Mouse (Mus musculus) cerebellum, postnatal 4 days (tissue): Measurements from ENCODE around the gene Klc4.

Experiments used
- DNase-seq, 2 experiments: peaks; one replicate each; pipeline ENCODE4 v3.0.0; 2022; ENCODE audit warnings: low spot score in 2 of 2, mixed read lengths in 1 of 2

Klc4 gene

DNA sequence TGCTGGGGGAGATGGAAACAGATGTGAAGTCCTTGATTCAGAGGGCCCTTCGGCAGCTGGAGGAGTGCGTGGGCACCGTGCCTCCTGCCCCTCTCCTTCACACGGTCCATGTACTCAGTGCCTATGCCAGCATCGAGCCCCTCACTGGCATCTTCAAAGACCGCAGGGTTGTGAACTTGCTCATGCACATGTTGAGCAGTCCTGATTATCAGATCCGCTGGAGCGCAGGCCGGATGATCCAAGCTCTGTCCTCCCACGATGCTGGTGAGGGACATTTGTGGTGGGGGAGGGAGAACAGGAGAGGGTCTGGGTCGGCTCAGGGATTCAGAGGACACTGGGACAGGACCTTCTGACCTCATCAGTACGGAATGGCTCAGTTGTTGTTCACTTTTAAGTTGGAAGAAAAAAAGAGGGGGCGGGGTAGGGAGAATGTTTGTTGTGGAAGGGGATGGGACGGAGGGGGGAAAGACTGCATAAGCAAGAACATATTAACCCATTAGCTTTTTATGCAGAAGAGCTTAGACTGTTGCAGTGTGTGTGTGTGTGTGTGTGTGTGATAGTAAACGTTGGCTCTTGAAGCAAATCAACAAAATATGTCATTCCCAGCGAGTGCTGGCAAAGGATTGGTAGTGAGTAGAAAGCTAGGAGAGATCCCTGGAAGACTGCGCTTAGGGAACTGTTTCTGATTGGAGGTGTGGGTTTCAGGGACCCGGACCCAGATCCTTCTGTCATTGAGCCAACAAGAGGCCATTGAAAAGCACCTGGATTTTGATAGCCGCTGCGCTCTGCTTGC is 6.1 kb upstream of the Klc4 start:
- DNase-seq, result no peak

DNA sequence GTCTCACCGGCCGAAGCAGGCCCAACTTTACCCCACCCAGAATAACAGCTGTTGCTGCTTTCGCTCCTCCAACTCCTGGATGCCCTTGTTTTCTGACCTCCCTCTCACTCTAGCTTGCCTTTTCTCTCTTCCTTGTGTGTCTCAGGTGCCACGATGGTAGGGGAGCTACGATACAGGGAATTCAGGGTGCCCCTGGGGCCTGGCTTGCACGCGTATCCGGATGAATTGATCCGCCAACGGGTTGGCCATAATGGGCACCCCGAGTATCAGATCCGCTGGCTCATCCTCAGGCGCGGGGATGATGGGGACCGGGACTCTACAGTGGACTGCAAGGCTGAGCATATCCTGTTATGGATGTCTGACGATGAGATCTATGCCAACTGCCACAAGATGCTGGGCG is 5.5 kb upstream of the Klc4 start:
- DNase-seq, result no peak

DNA sequence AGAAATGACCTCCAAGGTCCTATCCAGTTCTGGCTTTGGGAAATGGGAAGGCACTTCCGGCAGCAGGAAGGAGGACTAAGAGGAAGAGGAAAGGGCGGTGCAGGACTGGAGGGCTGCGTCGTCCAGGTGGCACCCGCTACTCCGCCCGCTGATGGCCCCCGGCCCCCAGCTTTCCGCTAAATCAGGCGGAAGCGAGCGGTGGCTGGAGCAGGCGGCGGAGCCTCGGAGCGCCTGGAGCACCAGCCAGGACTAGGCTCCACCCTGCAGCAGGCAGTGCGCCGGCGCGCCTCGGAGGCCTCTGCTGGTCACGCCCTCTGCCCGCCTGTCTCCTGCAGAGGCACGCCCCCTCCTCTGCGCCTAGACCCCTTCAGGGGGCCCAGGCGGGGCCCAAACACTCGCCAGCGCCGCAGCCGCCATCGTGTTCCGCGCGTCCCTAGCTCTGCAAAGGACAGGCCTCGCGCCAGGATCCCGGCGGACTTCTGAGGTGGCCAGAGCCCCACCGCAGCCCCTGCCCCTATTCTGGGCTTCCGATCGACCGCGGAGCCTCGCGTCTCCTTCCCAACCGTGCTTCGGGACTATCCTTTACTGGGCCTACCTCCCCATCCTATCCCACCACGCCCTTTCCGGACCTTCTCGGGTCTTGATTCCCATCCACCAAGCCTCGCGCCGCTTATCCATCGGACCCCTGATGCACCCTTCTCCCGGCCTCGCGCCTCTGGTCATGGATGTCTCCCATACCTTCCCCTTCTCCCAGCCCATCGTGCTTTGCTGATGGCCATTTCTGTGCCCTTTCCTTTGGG is 4.6 kb upstream of the Klc4 start, which contains the start of gene Cul7:
Gene Cul7 (plus strand): TSS at position 106 of the 800 bp plus-strand sequence.
- peak; percentile 85 to 95 for DNase-seq

- no peak for DNase-seq
These were observed 4.0 kb upstream of the Klc4 start for GRCm38 (mm10) chr17:46649811-46650210.

GRCm38 (mm10) chr17:46648436-46648835 is 2.6 kb upstream of the Klc4 start:
- DNase-seq, result no peak

- no peak for DNase-seq
These were observed 1.5 kb upstream of the Klc4 start for GRCm38 (mm10) chr17:46647279-46647678.

GRCm38 (mm10) chr17:46646322-46646662 is 470 bp upstream of the Klc4 start:
- DNase-seq, result no peak

- no peak for DNase-seq
These were observed 826 bp downstream of the Klc4 start for GRCm38 (mm10) chr17:46644916-46645475.

DNA sequence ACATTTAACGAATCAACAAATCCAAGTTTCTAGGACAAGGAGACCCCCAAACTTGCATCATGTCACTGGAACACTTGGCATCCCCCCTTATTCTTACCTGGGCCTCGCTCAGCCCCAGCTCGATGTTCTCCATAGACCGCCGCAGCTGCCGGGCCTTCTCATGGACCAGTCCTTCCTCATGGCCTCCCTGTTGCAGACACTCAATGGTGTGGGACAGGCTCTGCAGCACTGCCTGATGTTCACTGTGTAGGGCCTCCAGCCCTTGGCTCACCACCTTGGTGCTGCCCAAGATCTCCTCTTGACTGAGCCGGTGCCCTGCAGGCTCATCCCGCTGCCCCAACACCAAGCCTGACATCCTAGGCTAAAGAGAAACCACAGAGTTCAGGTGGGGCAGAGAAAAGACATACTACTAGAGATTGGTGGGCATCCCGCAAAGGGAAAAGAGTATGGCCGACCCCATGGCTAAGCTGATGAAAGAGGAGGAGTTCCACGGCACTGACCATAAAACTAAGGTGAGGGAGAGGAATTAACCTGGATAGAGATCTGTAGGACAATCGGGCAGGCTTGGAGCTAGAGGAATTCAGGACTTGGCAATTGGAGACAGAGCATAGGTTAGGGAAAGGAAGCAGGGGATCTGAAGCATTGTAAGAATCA is 1.5 kb downstream of the Klc4 start:
- no peak for DNase-seq

DNA sequence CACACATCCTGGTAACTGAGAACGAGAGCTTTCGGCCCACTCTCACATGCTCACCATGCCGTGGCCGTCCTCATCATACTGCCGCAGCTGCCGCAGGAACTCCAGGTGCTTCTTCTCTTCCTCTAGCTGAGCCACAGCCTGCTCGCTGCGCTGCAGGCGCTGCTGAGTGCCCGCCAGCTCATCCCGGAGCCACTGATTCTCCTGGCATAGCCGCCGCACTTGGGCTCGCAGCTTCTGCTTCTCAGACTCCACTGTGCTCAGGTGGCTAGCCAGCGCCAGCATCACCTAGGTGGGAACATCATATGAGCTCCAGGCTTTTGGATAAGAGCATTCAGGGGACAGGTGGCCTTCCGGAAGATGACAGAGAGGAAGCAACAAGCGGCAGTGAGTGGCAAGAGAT is 3.8 kb downstream of the Klc4 start:
- DNase-seq, result no peak

- DNase-seq, result no peak
These were observed 5.9 kb downstream of the Klc4 start for GRCm38 (mm10) chr17:46639929-46640328.

GRCm38 (mm10) chr17:46636831-46637523 is 8.8 kb downstream of the Klc4 start:
- peak in 1 of 2 experiments; percentile 73 for DNase-seq

- DNase-seq, result peak in 1 of 2 experiments; percentile 32
These were observed 16.0 kb downstream of the Klc4 start for GRCm38 (mm10) chr17:46629685-46630441.

DNA sequence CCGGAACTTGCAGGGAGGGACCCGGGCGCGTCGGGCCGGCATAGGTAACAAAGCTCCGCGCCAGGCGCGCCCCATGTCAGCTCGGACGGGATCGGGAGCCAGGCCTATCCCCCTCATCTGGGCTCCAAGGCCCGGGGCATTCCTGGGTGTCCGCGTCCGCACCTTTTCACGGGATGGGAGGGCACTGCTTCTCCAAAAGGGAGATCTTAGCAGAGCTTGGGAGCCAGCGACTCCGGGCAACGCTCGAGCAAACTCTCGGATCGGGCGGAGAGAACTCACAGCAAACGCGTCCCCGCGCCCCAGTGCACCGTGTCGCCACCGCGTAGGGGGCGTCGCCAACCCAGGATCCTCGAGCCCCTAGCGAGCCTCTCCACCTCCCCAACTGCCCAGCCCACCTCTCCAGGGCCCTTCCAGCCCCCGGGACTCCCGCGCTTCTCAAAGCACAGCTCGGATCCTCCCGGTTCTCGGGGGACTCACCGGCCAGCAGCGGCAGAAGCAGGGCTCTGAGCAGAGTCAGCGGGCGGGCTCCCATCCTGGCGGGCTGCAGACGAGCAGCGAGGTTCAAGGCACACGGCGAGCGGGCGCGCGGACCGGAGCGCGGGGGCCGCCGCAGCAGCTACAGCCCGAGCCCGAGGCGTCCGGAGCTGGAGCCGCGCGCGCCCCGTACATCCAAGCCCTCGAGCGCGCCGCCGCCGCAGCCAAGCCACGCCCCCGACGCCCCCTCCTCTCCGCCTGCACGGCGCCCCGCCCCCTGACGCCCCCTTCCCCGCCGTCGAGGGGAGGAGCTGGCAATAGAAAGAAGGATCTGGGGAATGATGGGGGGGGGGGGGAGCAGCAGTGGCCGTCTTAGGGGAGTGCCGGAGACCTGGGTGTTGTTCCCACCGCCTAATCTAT is 16.8 kb downstream of the Klc4 start, which contains the start of gene Ptk7:
Gene Ptk7 (minus strand): TSS at position 714 of the 894 bp plus-strand sequence.
- peak; percentile 76 to 94 for DNase-seq

DNA sequence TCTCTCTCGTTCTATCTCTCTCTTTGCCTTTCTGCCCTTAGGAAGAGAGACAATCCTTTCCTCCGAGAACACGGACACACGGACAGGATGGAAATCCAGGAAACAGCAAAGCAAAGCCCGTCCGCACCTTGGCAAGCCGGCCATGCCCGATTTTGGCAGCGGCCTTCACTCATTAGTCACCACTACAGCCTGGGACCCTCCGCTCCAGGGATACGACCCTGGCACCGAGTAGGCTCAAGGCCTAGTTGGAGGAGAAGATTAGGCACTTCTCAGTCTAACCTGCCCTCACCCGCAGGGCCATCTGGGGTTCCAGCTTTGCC is 17.4 kb downstream of the Klc4 start:
- peak in 1 of 2 experiments; percentile 41 for DNase-seq

- DNase-seq, result no peak
These were observed 18.4 kb downstream of the Klc4 start for GRCm38 (mm10) chr17:46627409-46627808.

- no peak for DNase-seq
These were observed 21.2 kb downstream of the Klc4 start for GRCm38 (mm10) chr17:46624598-46624997.

DNA sequence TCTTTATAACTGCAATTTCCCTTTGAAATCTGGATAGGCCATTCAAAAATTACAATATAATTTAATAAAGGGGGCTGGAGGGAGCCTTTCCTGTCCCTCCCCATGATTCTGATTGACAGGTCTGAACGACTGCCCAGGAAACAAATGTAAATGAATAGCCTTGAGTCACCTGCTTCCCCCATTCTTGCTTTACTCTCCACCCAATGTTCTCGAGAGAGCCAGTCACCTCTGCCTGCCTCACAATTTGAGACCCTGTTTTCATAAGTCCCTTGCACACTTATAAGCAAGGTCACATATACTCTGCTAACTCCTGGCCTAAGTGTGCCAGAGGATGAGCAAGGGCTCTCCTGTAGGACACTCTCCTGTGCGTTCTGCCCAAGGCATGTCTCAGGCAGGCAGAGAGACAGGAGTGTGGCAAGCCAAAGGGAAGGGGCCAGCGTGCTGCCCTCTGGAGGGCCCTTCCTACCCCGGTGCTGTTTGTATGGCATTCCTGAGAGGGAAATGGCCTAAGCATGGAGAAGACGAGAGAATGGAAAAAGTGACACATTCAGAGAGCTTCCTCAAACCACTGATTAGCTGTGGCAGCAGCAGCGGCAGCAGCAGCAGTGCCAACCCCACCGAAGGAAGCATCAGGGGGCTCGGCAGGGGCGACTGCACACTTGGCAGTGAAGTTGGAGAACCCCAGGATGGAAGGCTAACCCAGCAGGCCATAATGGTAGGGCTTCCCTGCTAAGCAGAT is 21.8 kb downstream of the Klc4 start:
- DNase-seq, result no peak

DNA sequence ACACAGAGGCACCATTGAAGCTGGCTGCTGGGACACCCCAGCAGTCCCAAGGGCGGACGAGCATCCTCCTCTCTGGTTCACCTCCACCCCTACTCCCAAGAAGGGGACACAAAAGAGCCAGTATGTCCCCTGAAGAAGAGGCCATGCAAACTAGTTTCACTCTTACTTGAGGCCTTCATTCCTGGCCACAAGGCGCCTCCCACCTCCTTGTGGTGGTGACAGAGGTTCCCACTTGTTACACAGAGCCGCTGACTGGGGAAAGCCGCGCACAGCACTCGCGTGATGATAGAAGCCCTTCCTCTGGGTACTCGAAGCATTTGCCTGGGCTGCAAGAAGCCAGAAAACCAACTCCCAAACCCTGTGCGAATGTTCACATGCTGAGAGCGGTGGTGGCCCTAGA is 23.6 kb downstream of the Klc4 start:
- no peak for DNase-seq
